Mouse (Mus musculus): Measurements from ENCODE around the gene Cfap97d1. TPM values are rescaled to one million over a fixed set of nuclear protein-coding genes. Genes with fewer than 3 reads are reported as not detected.

The Cfap97d1 gene
- polyA plus RNA-seq, 1 experiment = not detected

DNA sequence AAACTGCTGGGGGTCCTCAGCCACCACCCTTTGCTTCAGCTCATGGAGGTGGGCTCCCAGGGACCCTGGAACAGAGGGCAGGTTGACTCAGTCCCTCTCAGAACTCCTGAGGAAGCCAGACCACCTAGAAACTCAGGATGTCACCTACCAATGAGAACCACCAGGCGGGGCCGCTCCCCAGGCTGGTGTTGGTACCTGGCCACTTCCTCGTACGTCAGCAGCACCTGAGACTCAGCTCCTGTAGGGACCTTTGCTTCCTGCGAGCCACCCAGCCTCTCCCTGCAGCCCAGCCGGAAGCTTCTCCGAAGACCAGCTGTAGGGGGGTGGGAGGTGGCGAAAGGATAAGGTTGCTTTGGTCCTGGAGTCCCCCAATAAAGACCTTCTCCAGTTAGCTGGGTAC lies 24.3 kb downstream of the Cfap97d1 start:
- no peaks in the 10 kb centered on the region for H3K36me3 ChIP-seq (ENCODE audit: control insufficient read depth, insufficient read depth, low read length)
- WGBS = 62% methylated on average over 8 of the region's 8 CpGs
- no peak overlapping the region for H3K4me3 ChIP-seq (ENCODE audit: low read depth, low read length)
- H3K27ac ChIP-seq (ENCODE audit: insufficient read depth, low read depth, low read length) = no peak overlapping the region
- peaks cover 12% of the 10 kb centered on the region; the same call in 1 of the 2 replicates for H3K4me1 ChIP-seq (ENCODE audit: control insufficient read depth, insufficient read depth, insufficient read length, low read length)
- TF ChIP-seq POLR2A (IDR thresholded peaks at IDR 0.05; ENCODE audit: low read depth, low read length) (no peak), CTCF (IDR thresholded peaks at IDR 0.05; ENCODE audit: extremely low read depth, insufficient read length, insufficient replicate concordance, low read depth, low read length) (no peak)
- no peaks in the 10 kb centered on the region for H3K27me3 ChIP-seq (ENCODE audit: control insufficient read depth, insufficient read depth, low read length)

DNA sequence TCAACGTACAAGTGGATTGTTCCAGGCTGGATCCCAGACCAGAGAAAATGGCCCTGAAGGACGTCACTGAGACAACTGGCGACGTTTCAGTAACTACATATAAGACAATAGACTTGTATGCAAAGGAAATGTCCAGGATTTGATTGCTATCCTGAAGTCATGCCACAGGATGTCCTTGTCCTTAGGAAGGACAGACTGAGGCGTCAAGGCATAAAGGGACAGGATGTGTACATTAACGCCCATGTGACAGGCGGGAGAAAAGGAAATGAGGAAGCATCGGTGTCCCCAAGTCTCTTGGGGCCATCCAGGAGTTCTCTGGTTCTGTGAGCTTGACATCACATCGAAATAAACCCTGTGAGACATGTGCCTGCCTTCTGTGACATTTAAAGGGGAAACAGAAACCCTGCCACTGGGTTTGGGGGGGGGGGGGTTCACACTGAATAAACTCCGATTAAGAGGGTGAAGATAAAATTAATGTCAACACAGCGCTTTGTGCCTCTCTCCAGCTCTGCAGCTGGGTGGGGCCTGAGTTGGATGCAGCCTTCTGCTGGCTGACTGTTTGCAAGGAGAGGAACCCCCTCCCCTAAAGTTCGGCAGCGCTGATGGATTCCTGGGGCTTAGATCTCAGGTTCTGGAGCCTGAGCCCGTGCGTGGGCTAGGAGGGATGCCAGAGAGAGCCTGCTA lies 25.0 kb downstream of the Cfap97d1 start:
- H3K4me1 ChIP-seq (ENCODE audit: control insufficient read depth, insufficient read depth, insufficient read length, low read length) = peaks cover 12% of the 10 kb centered on the region; the same call in 1 of the 2 replicates
- TF ChIP-seq POLR2A (IDR thresholded peaks at IDR 0.05; ENCODE audit: low read depth, low read length) (no peak), CTCF (IDR thresholded peaks at IDR 0.05; ENCODE audit: extremely low read depth, insufficient read length, insufficient replicate concordance, low read depth, low read length) (no peak)
- no peak overlapping the region for H3K27ac ChIP-seq (ENCODE audit: insufficient read depth, low read depth, low read length)
- 83% methylated on average over 15 of the region's 15 CpGs for WGBS
- H3K4me3 ChIP-seq (ENCODE audit: low read depth, low read length) = no peak overlapping the region
- no peaks in the 10 kb centered on the region for H3K27me3 ChIP-seq (ENCODE audit: control insufficient read depth, insufficient read depth, low read length)
- no peaks in the 10 kb centered on the region for H3K36me3 ChIP-seq (ENCODE audit: control insufficient read depth, insufficient read depth, low read length)

DNA sequence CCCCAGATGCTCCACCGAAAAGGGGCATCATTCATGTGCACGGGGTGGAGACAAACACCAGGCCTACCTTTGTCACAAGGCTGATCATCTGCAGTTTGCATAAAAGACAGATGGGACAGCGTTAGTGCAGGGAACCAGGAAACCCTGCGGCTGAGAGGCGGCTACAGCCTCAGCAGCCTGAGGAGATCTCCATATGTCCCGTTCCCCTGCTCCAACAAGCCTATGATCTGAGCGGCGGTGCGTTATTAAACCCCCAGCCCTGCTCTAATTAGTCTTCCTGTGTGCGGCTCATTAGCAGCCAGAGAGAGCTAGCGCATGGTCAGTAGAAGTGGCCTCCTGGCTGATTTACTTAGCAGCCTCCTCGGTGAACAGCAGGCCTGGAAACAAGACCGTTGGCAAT lies 26.1 kb downstream of the Cfap97d1 start:
- Histone ChIP-seq H3K4me3 (ENCODE audit: low read depth, low read length) (no peak overlapping the region), H3K36me3 (ENCODE audit: control insufficient read depth, insufficient read depth, low read length) (no peaks in the 10 kb centered on the region), H3K27ac (ENCODE audit: insufficient read depth, low read depth, low read length) (no peak overlapping the region), H3K4me1 (ENCODE audit: control insufficient read depth, insufficient read depth, insufficient read length, low read length) (peaks cover 12% of the 10 kb centered on the region; the same call in 1 of the 2 replicates), H3K27me3 (ENCODE audit: control insufficient read depth, insufficient read depth, low read length) (no peaks in the 10 kb centered on the region)
- 90% methylated on average over 13 of the region's 13 CpGs for WGBS
- TF ChIP-seq CTCF (IDR thresholded peaks at IDR 0.05; ENCODE audit: extremely low read depth, insufficient read length, insufficient replicate concordance, low read depth, low read length) = no peak
- no peak for TF ChIP-seq POLR2A (IDR thresholded peaks at IDR 0.05; ENCODE audit: low read depth, low read length)

- Histone ChIP-seq H3K4me1 (ENCODE audit: control insufficient read depth, insufficient read depth, insufficient read length, low read length) (peaks cover 6% of the 10 kb centered on the region; the same call in 1 of the 2 replicates), H3K27me3 (ENCODE audit: control insufficient read depth, insufficient read depth, low read length) (no peaks in the 10 kb centered on the region), H3K36me3 (ENCODE audit: control insufficient read depth, insufficient read depth, low read length) (no peaks in the 10 kb centered on the region), H3K27ac (ENCODE audit: insufficient read depth, low read depth, low read length) (no peak overlapping the region), H3K4me3 (ENCODE audit: low read depth, low read length) (no peak overlapping the region)
- TF ChIP-seq POLR2A (IDR thresholded peaks at IDR 0.05; ENCODE audit: low read depth, low read length) = no peak
- no peak for TF ChIP-seq CTCF (IDR thresholded peaks at IDR 0.05; ENCODE audit: extremely low read depth, insufficient read length, insufficient replicate concordance, low read depth, low read length)
- WGBS = 87% methylated on average over 8 of the region's 8 CpGs
Measured at GRCm38 (mm10) chr11:102011510-102011909, 27.4 kb downstream of the Cfap97d1 start.

DNA sequence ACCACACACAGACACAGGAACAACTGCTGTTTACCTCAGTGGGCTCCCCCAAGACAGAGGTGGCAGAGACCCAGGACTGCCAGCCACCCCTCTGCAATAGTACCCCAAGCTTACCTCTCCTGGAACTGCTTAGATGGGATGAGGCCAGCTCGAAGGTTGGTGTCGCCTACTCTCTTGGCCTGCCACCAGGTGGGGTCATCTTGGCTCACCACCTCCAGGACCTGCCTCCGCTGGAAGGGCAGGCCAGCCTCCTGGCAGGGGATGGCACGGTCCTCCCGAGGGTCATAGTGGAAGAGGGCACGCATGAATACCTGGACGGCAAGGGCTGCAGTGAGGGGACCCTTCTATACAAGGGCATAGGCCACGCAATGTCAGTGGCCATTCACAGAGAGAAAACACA lies 29.1 kb downstream of the Cfap97d1 start:
- H3K27me3 ChIP-seq (ENCODE audit: control insufficient read depth, insufficient read depth, low read length) = no peaks in the 10 kb centered on the region
- peaks cover 5% of the 10 kb centered on the region; the same call in 1 of the 2 replicates for H3K4me1 ChIP-seq (ENCODE audit: control insufficient read depth, insufficient read depth, insufficient read length, low read length)
- no peak overlapping the region for H3K27ac ChIP-seq (ENCODE audit: insufficient read depth, low read depth, low read length)
- 83% methylated on average over 8 of the region's 8 CpGs for WGBS
- no peak for TF ChIP-seq POLR2A (IDR thresholded peaks at IDR 0.05; ENCODE audit: low read depth, low read length)
- no peak for TF ChIP-seq CTCF (IDR thresholded peaks at IDR 0.05; ENCODE audit: extremely low read depth, insufficient read length, insufficient replicate concordance, low read depth, low read length)
- no peak overlapping the region for H3K4me3 ChIP-seq (ENCODE audit: low read depth, low read length)
- H3K36me3 ChIP-seq (ENCODE audit: control insufficient read depth, insufficient read depth, low read length) = no peaks in the 10 kb centered on the region

GRCm38 (mm10) chr11:102015472-102015871 lies 31.4 kb downstream of the Cfap97d1 start:
- Histone ChIP-seq H3K4me3 (ENCODE audit: low read depth, low read length) (no peak overlapping the region), H3K27ac (ENCODE audit: insufficient read depth, low read depth, low read length) (no peak overlapping the region), H3K36me3 (ENCODE audit: control insufficient read depth, insufficient read depth, low read length) (no peaks in the 10 kb centered on the region), H3K27me3 (ENCODE audit: control insufficient read depth, insufficient read depth, low read length) (no peaks in the 10 kb centered on the region), H3K4me1 (ENCODE audit: control insufficient read depth, insufficient read depth, insufficient read length, low read length) (no peaks in the 10 kb centered on the region)
- WGBS = 80% methylated on average over 6 of the region's 6 CpGs
- no peak for TF ChIP-seq POLR2A (IDR thresholded peaks at IDR 0.05; ENCODE audit: low read depth, low read length)
- TF ChIP-seq CTCF (IDR thresholded peaks at IDR 0.05; ENCODE audit: extremely low read depth, insufficient read length, insufficient replicate concordance, low read depth, low read length) = no peak

DNA sequence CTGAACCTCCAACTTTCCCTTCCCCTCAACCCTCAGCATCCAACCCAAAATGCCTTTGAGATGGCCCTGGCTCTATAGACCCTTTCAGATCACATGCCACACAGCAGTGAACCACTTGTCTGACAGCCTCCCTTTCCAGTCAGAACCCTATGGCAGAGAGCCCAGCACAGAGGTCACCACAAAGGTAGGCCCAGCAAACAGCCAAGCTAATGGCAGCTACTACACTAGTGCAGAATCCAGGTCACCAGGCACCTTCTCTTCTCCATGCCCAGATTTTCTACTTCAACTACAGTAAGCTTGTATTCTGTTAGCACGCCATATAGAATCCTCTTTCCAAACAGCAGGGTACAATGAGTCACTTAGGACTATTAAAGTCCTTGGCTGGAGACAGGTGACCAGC lies 32.1 kb downstream of the Cfap97d1 start:
- Histone ChIP-seq H3K4me3 (ENCODE audit: low read depth, low read length) (no peak overlapping the region), H3K27me3 (ENCODE audit: control insufficient read depth, insufficient read depth, low read length) (no peaks in the 10 kb centered on the region), H3K4me1 (ENCODE audit: control insufficient read depth, insufficient read depth, insufficient read length, low read length) (no peaks in the 10 kb centered on the region), H3K27ac (ENCODE audit: insufficient read depth, low read depth, low read length) (no peak overlapping the region), H3K36me3 (ENCODE audit: control insufficient read depth, insufficient read depth, low read length) (no peaks in the 10 kb centered on the region)
- TF ChIP-seq POLR2A (IDR thresholded peaks at IDR 0.05; ENCODE audit: low read depth, low read length) (no peak), CTCF (IDR thresholded peaks at IDR 0.05; ENCODE audit: extremely low read depth, insufficient read length, insufficient replicate concordance, low read depth, low read length) (no peak)
- WGBS = 89% methylated on average over 1 of the region's 1 CpGs

Measured in small intestine, adult 2 months (tissue).